Mouse (Mus musculus) layer of hippocampus, adult 18-20 months (tissue): ENCODE results near the gene Entpd8. TPM values are rescaled to one million over a fixed set of nuclear protein-coding genes. Genes with fewer than 3 reads are reported as not detected.

ENCODE experiments used
- microRNA-seq, 2 experiments: library from miRNA; unstranded; fragments of <30 nt; microRNA quantifications; one replicate each; pipeline ENCODE4 v1.2.0; 2021
- total RNA-seq, 2 experiments: library from RNA; stranded (reverse); gene quantifications; 2 replicates each; pipeline ENCODE4 v1.2.3; 2021

Gene Entpd8
- total RNA-seq, 2 experiments from 2014 or later = not detected

Small RNA genes lying within 50 kb of the gene (microRNA-seq; reads per million reads assigned to microRNA genes)
- gene Gm24328 = 0 reads per million in 2 experiments
- 0 to 1.2 reads per million in 2 experiments for gene Mir7664

Other genes starting within 250 kb of the Entpd8 start
- gene Ehmt1, start 160.7 kb upstream of the Entpd8 start, total RNA-seq = 10 to 100 TPM; 53.3 to 58.8 TPM
- 10 to 100 TPM; 11.2 to 11.3 TPM for gene Arrdc1, start 145.1 kb upstream of the Entpd8 start, total RNA-seq
- 10 to 100 TPM; 36.4 to 39.1 TPM for gene Zmynd19, start 130.5 kb upstream of the Entpd8 start, total RNA-seq
- 10 to 100 TPM; 34.1 to 34.2 TPM for gene Dph7, start 117.9 kb upstream of the Entpd8 start, total RNA-seq
- gene Mrpl41, start 105.2 kb upstream of the Entpd8 start, total RNA-seq = 10 to 100 TPM; 88.0 to 88.2 TPM
- 10 to 100 TPM; 29.7 to 32.4 TPM for gene Pnpla7, start 104.3 kb upstream of the Entpd8 start, total RNA-seq
- 100 to 1,000 TPM; 950 to 953 TPM for gene Nsmf, start 25.9 kb upstream of the Entpd8 start, total RNA-seq
- gene Noxa1, start 14.8 kb downstream of the Entpd8 start, total RNA-seq = not detected
- 10 to 100 TPM; 19.5 to 21.0 TPM for gene Nrarp, start 100.5 kb downstream of the Entpd8 start, total RNA-seq
- gene Tor4a, start 116.6 kb downstream of the Entpd8 start, total RNA-seq = 1 to 10 TPM; 1.9 to 2.3 TPM
- gene Nelfb, start 131.2 kb downstream of the Entpd8 start, total RNA-seq = 10 to 100 TPM; 56.7 to 60.0 TPM
- gene Stpg3, start 134.3 kb downstream of the Entpd8 start, total RNA-seq = under 1 TPM; 0.18 to 0.25 TPM
- under 1 TPM in 1 of 2 experiments, not detected in 1; 0.69 TPM for gene Fam166a, start 138.4 kb downstream of the Entpd8 start, total RNA-seq
- gene Tubb4b, start 144.4 kb downstream of the Entpd8 start, total RNA-seq = 100 to 1,000 TPM; 277 to 310 TPM
- gene Slc34a3, start 154.1 kb downstream of the Entpd8 start, total RNA-seq = not detected
- gene Rnf224, start 156.5 kb downstream of the Entpd8 start, total RNA-seq = not detected
- 100 to 1,000 TPM; 237 to 250 TPM for gene Rnf208, start 162.0 kb downstream of the Entpd8 start, total RNA-seq
- gene Cysrt1, start 162.1 kb downstream of the Entpd8 start, total RNA-seq = not detected
- gene AL732309.1, start 166.6 kb downstream of the Entpd8 start, total RNA-seq = 1 to 10 TPM; 3.8 to 3.9 TPM
- gene Tmem203, start 175.1 kb downstream of the Entpd8 start, total RNA-seq = 10 to 100 TPM; 35.7 to 38.8 TPM
- 10 to 100 TPM; 21.2 to 23.1 TPM for gene Tprn, start 182.3 kb downstream of the Entpd8 start, total RNA-seq
- gene Ssna1, start 192.1 kb downstream of the Entpd8 start, total RNA-seq = 10 to 100 TPM; 62.5 to 66.2 TPM
- 10 to 100 TPM; 79.8 to 84.4 TPM for gene Anapc2, start 192.2 kb downstream of the Entpd8 start, total RNA-seq
- not detected for gene Tmem210, start 207.8 kb downstream of the Entpd8 start, total RNA-seq
- not detected for gene Lrrc26, start 209.6 kb downstream of the Entpd8 start, total RNA-seq
- gene Grin1, start 238.9 kb downstream of the Entpd8 start, total RNA-seq = 100 to 1,000 TPM; 393 to 422 TPM